Mouse (Mus musculus): ENCODE results near the gene Tmem117. TPM values are rescaled to one million over a fixed set of nuclear protein-coding genes. Genes with fewer than 3 reads are reported as not detected.

Gene Tmem117
- polyA plus RNA-seq, 1 experiment, result 0.54 TPM

- peaks cover 3% of the 10 kb centered on the region; the same call in 1 of the 2 replicates for H3K4me1 ChIP-seq (ENCODE audit: control insufficient read depth, insufficient read depth, low read length)
- H3K4me3 ChIP-seq (ENCODE audit: insufficient read depth, low read length), result no peak overlapping the region
- H3K27ac ChIP-seq (ENCODE audit: insufficient read depth, low read depth, low read length), result no peak overlapping the region
- no peak for TF ChIP-seq POLR2A (IDR thresholded peaks at IDR 0.05; ENCODE audit: borderline replicate concordance, low read depth, low read length)
- no peak for TF ChIP-seq CTCF (IDR thresholded peaks at IDR 0.05; ENCODE audit: low read depth, low read length)
Measured at GRCm38 (mm10) chr15:94600145-94600707, 28.8 kb upstream of the Tmem117 start.

GRCm38 (mm10) chr15:94601339-94601738 lies 27.7 kb upstream of the Tmem117 start:
- Histone ChIP-seq H3K27ac (ENCODE audit: insufficient read depth, low read depth, low read length) (no peak overlapping the region), H3K4me1 (ENCODE audit: control insufficient read depth, insufficient read depth, low read length) (peaks cover 3% of the 10 kb centered on the region; the same call in 1 of the 2 replicates), H3K4me3 (ENCODE audit: insufficient read depth, low read length) (no peak overlapping the region)
- TF ChIP-seq CTCF (IDR thresholded peaks at IDR 0.05; ENCODE audit: low read depth, low read length) (peak; percentile 26; the same call in 1 of the 2 replicates), POLR2A (IDR thresholded peaks at IDR 0.05; ENCODE audit: borderline replicate concordance, low read depth, low read length) (no peak)

- no peak overlapping the region for H3K4me3 ChIP-seq (ENCODE audit: insufficient read depth, low read length)
- peaks cover 3% of the 10 kb centered on the region; the same call in 1 of the 2 replicates for H3K4me1 ChIP-seq (ENCODE audit: control insufficient read depth, insufficient read depth, low read length)
- no peak overlapping the region for H3K27ac ChIP-seq (ENCODE audit: insufficient read depth, low read depth, low read length)
- TF ChIP-seq POLR2A (IDR thresholded peaks at IDR 0.05; ENCODE audit: borderline replicate concordance, low read depth, low read length) (no peak), CTCF (IDR thresholded peaks at IDR 0.05; ENCODE audit: low read depth, low read length) (no peak)
Measured at GRCm38 (mm10) chr15:94602441-94602840, 26.6 kb upstream of the Tmem117 start.

GRCm38 (mm10) chr15:94607768-94608167 lies 21.3 kb upstream of the Tmem117 start:
- no peak overlapping the region for H3K4me3 ChIP-seq (ENCODE audit: insufficient read depth, low read length)
- H3K4me1 ChIP-seq (ENCODE audit: control insufficient read depth, insufficient read depth, low read length), result peaks cover 3% of the 10 kb centered on the region; the same call in 1 of the 2 replicates
- H3K27ac ChIP-seq (ENCODE audit: insufficient read depth, low read depth, low read length), result no peak overlapping the region
- TF ChIP-seq POLR2A (IDR thresholded peaks at IDR 0.05; ENCODE audit: borderline replicate concordance, low read depth, low read length) (no peak), CTCF (IDR thresholded peaks at IDR 0.05; ENCODE audit: low read depth, low read length) (no peak)

GRCm38 (mm10) chr15:94616036-94616435 lies 13.0 kb upstream of the Tmem117 start:
- no peak for TF ChIP-seq POLR2A (IDR thresholded peaks at IDR 0.05; ENCODE audit: borderline replicate concordance, low read depth, low read length)
- no peak for TF ChIP-seq CTCF (IDR thresholded peaks at IDR 0.05; ENCODE audit: low read depth, low read length)
- Histone ChIP-seq H3K4me1 (ENCODE audit: control insufficient read depth, insufficient read depth, low read length) (no peaks in the 10 kb centered on the region), H3K27ac (ENCODE audit: insufficient read depth, low read depth, low read length) (no peak overlapping the region), H3K4me3 (ENCODE audit: insufficient read depth, low read length) (no peak overlapping the region)

- Histone ChIP-seq H3K4me3 (ENCODE audit: insufficient read depth, low read length) (no peak overlapping the region), H3K4me1 (ENCODE audit: control insufficient read depth, insufficient read depth, low read length) (no peaks in the 10 kb centered on the region), H3K27ac (ENCODE audit: insufficient read depth, low read depth, low read length) (no peak overlapping the region)
- TF ChIP-seq CTCF (IDR thresholded peaks at IDR 0.05; ENCODE audit: low read depth, low read length) (no peak), POLR2A (IDR thresholded peaks at IDR 0.05; ENCODE audit: borderline replicate concordance, low read depth, low read length) (no peak)
Measured at GRCm38 (mm10) chr15:94620909-94621308, 8.1 kb upstream of the Tmem117 start.

- no peak for TF ChIP-seq CTCF (IDR thresholded peaks at IDR 0.05; ENCODE audit: low read depth, low read length)
- no peak for TF ChIP-seq POLR2A (IDR thresholded peaks at IDR 0.05; ENCODE audit: borderline replicate concordance, low read depth, low read length)
- Histone ChIP-seq H3K27ac (ENCODE audit: insufficient read depth, low read depth, low read length) (no peak overlapping the region), H3K4me3 (ENCODE audit: insufficient read depth, low read length) (peak overlapping the region; percentile 49), H3K4me1 (ENCODE audit: control insufficient read depth, insufficient read depth, low read length) (no peaks in the 10 kb centered on the region)
Measured at GRCm38 (mm10) chr15:94628463-94628829, 586 bp upstream of the Tmem117 start.

- Histone ChIP-seq H3K27ac (ENCODE audit: insufficient read depth, low read depth, low read length) (no peak overlapping the region), H3K4me3 (ENCODE audit: insufficient read depth, low read length) (no peak overlapping the region), H3K4me1 (ENCODE audit: control insufficient read depth, insufficient read depth, low read length) (no peaks in the 10 kb centered on the region)
- no peak for TF ChIP-seq POLR2A (IDR thresholded peaks at IDR 0.05; ENCODE audit: borderline replicate concordance, low read depth, low read length)
- TF ChIP-seq CTCF (IDR thresholded peaks at IDR 0.05; ENCODE audit: low read depth, low read length), result no peak
Measured at GRCm38 (mm10) chr15:94630553-94630952, 1.5 kb downstream of the Tmem117 start.

GRCm38 (mm10) chr15:94634524-94634923 lies 5.5 kb downstream of the Tmem117 start:
- TF ChIP-seq CTCF (IDR thresholded peaks at IDR 0.05; ENCODE audit: low read depth, low read length) (no peak), POLR2A (IDR thresholded peaks at IDR 0.05; ENCODE audit: borderline replicate concordance, low read depth, low read length) (no peak)
- Histone ChIP-seq H3K4me1 (ENCODE audit: control insufficient read depth, insufficient read depth, low read length) (no peaks in the 10 kb centered on the region), H3K27ac (ENCODE audit: insufficient read depth, low read depth, low read length) (no peak overlapping the region), H3K4me3 (ENCODE audit: insufficient read depth, low read length) (no peak overlapping the region)

- TF ChIP-seq POLR2A (IDR thresholded peaks at IDR 0.05; ENCODE audit: borderline replicate concordance, low read depth, low read length) (no peak), CTCF (IDR thresholded peaks at IDR 0.05; ENCODE audit: low read depth, low read length) (no peak)
- Histone ChIP-seq H3K4me3 (ENCODE audit: insufficient read depth, low read length) (no peak overlapping the region), H3K27ac (ENCODE audit: insufficient read depth, low read depth, low read length) (no peak overlapping the region), H3K4me1 (ENCODE audit: control insufficient read depth, insufficient read depth, low read length) (no peaks in the 10 kb centered on the region)
Measured at GRCm38 (mm10) chr15:94638207-94638606, 9.2 kb downstream of the Tmem117 start.

Data from bone marrow macrophage, adult 2 months (primary cell).